Mouse (Mus musculus): ENCODE results near the gene Rrp1b. TPM values are rescaled to one million over a fixed set of nuclear protein-coding genes. Genes with fewer than 3 reads are reported as not detected.

Rrp1b gene
- polyA plus RNA-seq, 1 experiment from 2014 or later: 76.6 TPM

DNA sequence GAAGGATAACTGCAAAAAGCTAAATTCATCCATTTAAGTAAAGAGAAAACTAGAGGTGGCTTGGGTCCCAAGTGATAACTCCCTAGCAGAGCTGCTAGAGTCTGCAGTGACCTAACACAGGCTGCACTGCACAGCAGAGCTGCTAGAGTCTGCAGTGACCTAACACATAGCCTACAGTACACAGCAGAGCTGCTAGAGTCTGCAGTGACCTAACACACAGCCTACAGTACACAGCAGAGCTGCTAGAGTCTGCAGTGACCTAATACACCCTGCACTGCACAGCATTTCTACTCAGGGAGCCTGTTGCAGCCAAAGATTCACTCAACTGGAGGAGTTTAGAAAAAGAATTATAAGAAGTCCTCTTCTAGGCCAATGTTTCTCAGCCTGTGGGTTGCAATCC is 22.2 kb upstream of the Rrp1b start:
- no peaks in the 10 kb centered on the region for H3K27me3 ChIP-seq (ENCODE audit: insufficient read depth, poor library complexity, severe bottlenecking)
- peaks cover 20% of the 10 kb centered on the region for H3K4me1 ChIP-seq
- no peak overlapping the region for H3K4me3 ChIP-seq
- no peak for DNase-seq (ENCODE audit: low spot score)
- no peak overlapping the region for H3K27ac ChIP-seq
- H3K9me3 ChIP-seq: no peaks in the 10 kb centered on the region
- no peaks in the 10 kb centered on the region for H3K36me3 ChIP-seq

DNA sequence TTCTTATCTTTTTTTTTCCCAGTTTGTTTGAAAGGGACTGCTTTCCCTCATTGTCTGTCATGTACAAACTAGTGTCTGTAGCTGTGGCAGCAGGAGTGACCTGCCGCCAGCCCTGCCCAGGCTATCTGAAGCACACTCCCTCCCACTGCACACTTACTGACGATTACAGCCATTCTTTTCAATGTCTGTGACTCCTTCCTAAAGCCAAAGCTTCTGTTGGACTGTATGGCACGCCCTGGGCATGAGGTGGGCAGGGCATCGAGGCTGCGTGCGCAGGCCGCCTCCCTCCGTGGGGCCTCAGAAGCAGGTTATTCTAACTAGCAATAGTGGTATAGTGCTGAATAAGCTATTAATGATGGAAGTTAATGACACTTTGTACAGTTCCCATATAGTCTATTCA is 19.4 kb upstream of the Rrp1b start:
- no peaks in the 10 kb centered on the region for H3K36me3 ChIP-seq
- H3K27ac ChIP-seq: no peak overlapping the region
- 87% methylated on average over 8 of the region's 8 CpGs for WGBS
- H3K27me3 ChIP-seq (ENCODE audit: insufficient read depth, poor library complexity, severe bottlenecking): no peaks in the 10 kb centered on the region
- H3K9me3 ChIP-seq: no peaks in the 10 kb centered on the region
- H3K4me3 ChIP-seq: no peak overlapping the region
- peaks cover 17% of the 10 kb centered on the region for H3K4me1 ChIP-seq
- no peak for DNase-seq (ENCODE audit: low spot score)

DNA sequence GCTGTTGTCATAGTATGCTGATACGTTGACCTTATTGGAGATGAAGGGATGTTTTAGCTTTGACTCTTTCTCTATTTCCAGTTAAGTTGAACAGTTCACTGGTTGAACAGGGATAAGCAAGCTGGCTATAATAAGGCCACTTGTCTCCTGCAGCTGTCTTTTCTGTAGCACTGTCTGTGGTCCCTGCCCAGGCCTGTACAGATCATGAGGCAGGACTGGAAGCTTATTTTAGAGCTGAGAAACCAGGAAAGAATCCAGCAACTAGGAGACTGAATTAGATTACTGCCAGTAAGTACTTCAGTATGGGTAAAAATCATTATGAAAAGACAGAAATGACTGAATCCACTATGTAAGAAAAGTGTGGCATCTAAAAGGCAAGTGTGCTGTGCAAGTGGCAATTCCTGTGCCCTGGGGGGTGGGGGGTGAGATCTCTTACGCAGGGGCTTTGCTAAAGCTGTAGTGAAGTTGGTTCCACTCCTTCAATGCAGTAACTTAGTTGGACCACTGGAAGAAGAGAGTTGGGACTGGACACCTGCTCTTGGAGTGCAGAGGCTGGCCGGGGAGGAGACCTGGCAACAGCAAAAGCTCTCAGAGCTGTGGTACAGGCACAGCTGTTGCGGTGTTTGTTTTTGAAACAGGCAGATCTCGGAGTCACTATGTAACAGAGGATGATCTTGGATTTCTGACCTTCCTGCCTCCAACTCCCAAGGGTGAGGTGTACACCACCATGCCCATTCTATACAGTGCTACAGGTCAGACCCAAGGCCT is 17.6 kb upstream of the Rrp1b start:
- peak overlapping the region; percentile 60; the same call in 1 of the 2 replicates for H3K27ac ChIP-seq

DNA sequence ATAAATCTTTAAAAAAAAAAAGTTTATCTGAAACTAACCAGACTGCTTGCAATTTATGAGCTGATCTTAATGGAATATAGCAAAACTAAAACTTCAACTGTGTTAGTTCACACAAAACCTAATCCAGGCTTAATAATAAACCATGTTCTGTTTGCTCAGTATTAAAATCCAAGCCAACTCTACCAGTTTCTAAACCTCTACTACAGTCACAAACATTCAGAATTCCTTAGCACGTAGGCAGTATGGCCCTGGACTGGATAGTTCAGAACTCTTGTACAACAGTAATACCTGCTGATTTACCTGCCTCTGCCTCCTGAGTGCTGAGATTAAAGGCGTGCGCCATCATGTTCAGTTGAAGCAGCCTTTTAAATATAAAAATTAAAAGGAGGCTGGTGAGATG is 13.9 kb upstream of the Rrp1b start:
- Histone ChIP-seq H3K9me3 (no peaks in the 10 kb centered on the region), H3K27ac (no peak overlapping the region), H3K27me3 (ENCODE audit: insufficient read depth, poor library complexity, severe bottlenecking) (no peaks in the 10 kb centered on the region), H3K36me3 (no peaks in the 10 kb centered on the region), H3K4me3 (no peak overlapping the region), H3K4me1 (peaks cover 9% of the 10 kb centered on the region)
- DNase-seq (ENCODE audit: low spot score): no peak
- 87% methylated on average over 3 of the region's 3 CpGs for WGBS

More for the DNA sequence above, 17.6 kb upstream of the Rrp1b start:
- Histone ChIP-seq H3K27me3 (ENCODE audit: insufficient read depth, poor library complexity, severe bottlenecking) (no peaks in the 10 kb centered on the region), H3K36me3 (no peaks in the 10 kb centered on the region), H3K4me3 (no peak overlapping the region), H3K9me3 (no peaks in the 10 kb centered on the region), H3K4me1 (peaks cover 9% of the 10 kb centered on the region)
- no peak for DNase-seq (ENCODE audit: low spot score)
- WGBS: 77% methylated on average over 5 of the region's 5 CpGs

DNA sequence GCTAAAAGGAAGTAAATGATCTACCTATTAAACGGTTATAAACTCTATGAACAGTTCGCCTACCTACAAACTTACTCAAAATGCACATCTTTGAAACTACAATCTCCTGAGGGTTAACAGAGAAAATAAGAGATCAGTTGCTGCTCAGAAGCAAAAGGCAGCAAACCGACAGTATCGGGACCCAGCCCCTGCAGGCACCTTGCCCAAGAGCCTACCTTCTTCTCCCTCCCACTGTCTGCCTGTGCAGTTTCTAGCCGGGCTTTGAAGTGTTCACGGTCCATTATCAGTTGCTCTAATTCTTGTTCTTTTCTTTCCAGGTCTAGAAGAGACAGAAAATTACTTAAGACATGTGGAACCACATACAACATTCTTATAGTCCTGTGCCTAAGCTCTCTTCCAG is 13.3 kb upstream of the Rrp1b start:
- Histone ChIP-seq H3K27me3 (ENCODE audit: insufficient read depth, poor library complexity, severe bottlenecking) (no peaks in the 10 kb centered on the region), H3K27ac (no peak overlapping the region), H3K36me3 (no peaks in the 10 kb centered on the region), H3K4me3 (no peak overlapping the region), H3K9me3 (no peaks in the 10 kb centered on the region), H3K4me1 (peaks cover 6% of the 10 kb centered on the region)
- DNase-seq (ENCODE audit: low spot score): no peak
- WGBS: 74% methylated on average over 6 of the region's 6 CpGs

DNA sequence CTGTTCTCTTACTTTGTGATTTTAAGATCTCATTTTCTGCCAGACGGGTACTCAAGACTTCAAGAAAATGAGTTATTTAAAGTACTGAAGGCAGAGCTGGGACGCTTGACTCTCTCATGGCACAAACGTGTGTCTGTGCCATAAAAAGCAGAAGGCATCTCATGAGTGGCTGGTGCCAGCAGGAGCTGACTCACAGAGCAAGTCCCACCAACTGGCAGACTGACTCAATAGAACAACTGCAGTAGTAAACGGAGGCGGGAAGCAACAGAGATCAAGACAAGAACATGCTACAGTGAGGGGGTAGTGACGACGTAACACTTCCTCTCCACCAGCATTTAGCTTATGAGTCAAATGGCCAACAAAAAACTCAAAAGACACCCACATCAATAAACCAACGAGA is 12.8 kb upstream of the Rrp1b start:
- H3K27me3 ChIP-seq (ENCODE audit: insufficient read depth, poor library complexity, severe bottlenecking): no peaks in the 10 kb centered on the region
- no peaks in the 10 kb centered on the region for H3K9me3 ChIP-seq
- H3K4me1 ChIP-seq: peaks cover under 1% of the 10 kb centered on the region; the same call in 1 of the 2 replicates
- no peak overlapping the region for H3K4me3 ChIP-seq
- DNase-seq (ENCODE audit: low spot score): no peak
- H3K36me3 ChIP-seq: no peaks in the 10 kb centered on the region
- WGBS: 72% methylated on average over 8 of the region's 8 CpGs
- H3K27ac ChIP-seq: no peak overlapping the region

DNA sequence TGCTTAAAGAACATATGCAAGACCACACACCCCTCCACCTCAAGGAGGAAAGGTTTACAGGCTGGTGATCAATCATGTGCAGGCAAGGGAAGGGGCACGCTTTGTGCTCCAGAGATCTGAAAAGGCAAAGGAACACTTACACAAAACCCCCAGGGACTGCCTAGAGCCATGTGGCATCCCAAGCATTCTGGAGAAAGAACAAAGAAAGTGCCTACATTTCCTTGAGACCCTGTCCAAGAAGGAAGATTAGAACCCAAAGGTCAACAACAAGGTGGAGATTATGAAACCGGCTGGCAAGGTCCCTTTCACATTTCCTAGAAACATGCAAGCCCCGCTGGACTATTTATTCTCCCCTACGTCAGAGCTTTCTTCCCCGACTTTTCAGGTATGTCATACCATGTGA is 11.2 kb upstream of the Rrp1b start:
- no peak for DNase-seq (ENCODE audit: low spot score)
- Histone ChIP-seq H3K4me1 (no peaks in the 10 kb centered on the region), H3K36me3 (no peaks in the 10 kb centered on the region), H3K27ac (peak overlapping the region; percentile 57; the same call in 1 of the 2 replicates), H3K9me3 (no peaks in the 10 kb centered on the region), H3K27me3 (ENCODE audit: insufficient read depth, poor library complexity, severe bottlenecking) (no peaks in the 10 kb centered on the region), H3K4me3 (no peak overlapping the region)
- WGBS: 51% methylated on average over 5 of the region's 5 CpGs

DNA sequence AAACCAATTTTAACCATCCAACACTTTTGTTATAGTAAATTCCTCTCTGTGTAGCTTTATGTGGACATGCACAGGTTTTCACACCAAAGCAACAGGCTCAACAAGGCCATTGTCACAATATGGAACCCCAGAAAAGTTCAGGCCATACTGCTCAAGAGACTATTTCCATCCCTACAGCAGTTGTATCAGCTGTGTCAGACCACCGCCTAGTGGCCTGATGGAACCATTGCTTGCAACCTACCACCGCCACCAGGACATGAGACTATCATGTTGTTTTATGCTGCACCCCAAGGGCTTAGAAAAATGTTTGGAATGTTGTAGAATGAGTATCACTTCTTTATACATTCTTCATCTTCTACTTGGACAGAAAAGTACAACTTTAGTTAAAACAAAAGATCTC is 10.5 kb upstream of the Rrp1b start:
- H3K27me3 ChIP-seq (ENCODE audit: insufficient read depth, poor library complexity, severe bottlenecking): no peaks in the 10 kb centered on the region
- DNase-seq (ENCODE audit: low spot score): peak; percentile 77
- no peaks in the 10 kb centered on the region for H3K36me3 ChIP-seq
- H3K9me3 ChIP-seq: no peaks in the 10 kb centered on the region
- no peaks in the 10 kb centered on the region for H3K4me1 ChIP-seq
- 12% methylated on average over 2 of the region's 2 CpGs for WGBS
- no peak overlapping the region for H3K27ac ChIP-seq
- H3K4me3 ChIP-seq: no peak overlapping the region

DNA sequence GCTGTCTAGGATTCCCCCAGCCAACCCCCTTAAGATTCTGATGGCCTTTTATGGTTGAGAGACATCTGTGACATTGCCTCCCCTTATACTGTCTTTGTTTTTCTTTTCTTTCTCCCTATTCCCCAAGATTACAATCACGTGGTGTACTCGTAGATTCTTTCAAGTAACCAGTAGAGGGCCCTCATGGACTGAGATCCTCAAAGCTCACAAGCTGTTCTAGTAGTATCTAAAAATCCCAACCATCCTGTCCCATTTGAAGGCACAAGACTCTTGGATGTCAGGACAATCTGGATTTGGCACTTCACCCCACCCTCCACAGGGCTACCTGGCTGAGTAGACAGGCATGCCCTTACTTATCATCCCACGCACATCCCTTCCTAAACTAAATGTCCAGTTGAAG is 8.2 kb upstream of the Rrp1b start:
- Histone ChIP-seq H3K4me3 (no peak overlapping the region), H3K36me3 (no peaks in the 10 kb centered on the region), H3K9me3 (no peaks in the 10 kb centered on the region), H3K27ac (no peak overlapping the region), H3K4me1 (0 out of 2 replicates have a peak, but pooled peaks cover 4% of the 10 kb centered on the region), H3K27me3 (ENCODE audit: insufficient read depth, poor library complexity, severe bottlenecking) (no peaks in the 10 kb centered on the region)
- no peak for DNase-seq (ENCODE audit: low spot score)
- 32% methylated on average over 3 of the region's 3 CpGs for WGBS

DNA sequence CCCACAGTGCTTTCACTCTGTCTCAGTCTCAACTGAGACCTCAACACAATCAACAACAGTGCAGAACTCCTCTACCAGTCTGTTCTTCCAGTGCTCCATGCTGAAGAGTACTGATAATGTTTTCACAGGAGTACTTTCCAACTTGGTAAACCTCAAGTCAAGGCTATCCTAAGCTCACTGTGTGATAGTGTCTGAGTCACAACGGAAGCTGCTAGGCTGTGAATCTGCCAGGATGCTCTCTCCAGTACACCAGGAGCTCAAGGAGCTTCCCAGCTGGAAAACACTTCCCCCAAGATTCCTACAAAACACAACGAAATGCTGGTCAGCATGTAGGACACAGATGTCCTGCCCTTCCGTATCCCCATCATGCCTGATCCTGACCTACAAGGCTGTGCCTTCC is 7.6 kb upstream of the Rrp1b start:
- no peak for DNase-seq (ENCODE audit: low spot score)
- 72% methylated on average over 3 of the region's 3 CpGs for WGBS
- no peaks in the 10 kb centered on the region for H3K9me3 ChIP-seq
- H3K27me3 ChIP-seq (ENCODE audit: insufficient read depth, poor library complexity, severe bottlenecking): no peaks in the 10 kb centered on the region
- no peak overlapping the region for H3K27ac ChIP-seq
- H3K4me3 ChIP-seq: no peak overlapping the region
- H3K4me1 ChIP-seq: 0 out of 2 replicates have a peak, but pooled peaks cover 4% of the 10 kb centered on the region
- no peaks in the 10 kb centered on the region for H3K36me3 ChIP-seq

DNA sequence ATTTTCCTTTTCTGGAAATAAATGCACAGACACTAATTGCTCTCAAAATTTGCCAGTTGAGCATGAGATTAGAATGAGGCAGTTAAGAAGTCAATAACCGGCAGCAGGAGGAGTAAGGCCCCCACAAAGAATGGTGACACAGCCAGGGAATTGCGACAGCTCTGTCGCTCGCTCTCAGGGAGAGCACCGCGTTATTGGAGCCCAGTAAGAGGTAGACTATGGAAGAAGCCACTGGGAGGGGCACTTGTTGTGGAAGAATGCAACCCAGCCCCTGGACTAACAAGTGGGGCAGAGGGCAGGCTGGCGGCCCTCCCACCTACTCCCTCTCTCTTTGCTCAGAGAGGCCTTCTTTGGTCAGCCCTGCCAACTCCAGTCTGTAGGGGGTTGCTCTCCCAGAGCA is 4.2 kb upstream of the Rrp1b start:
- Histone ChIP-seq H3K27ac (no peak overlapping the region), H3K27me3 (ENCODE audit: insufficient read depth, poor library complexity, severe bottlenecking) (no peaks in the 10 kb centered on the region), H3K4me3 (no peak overlapping the region), H3K4me1 (peaks cover 12% of the 10 kb centered on the region), H3K9me3 (no peaks in the 10 kb centered on the region), H3K36me3 (no peaks in the 10 kb centered on the region)
- no peak for DNase-seq (ENCODE audit: low spot score)
- WGBS: 58% methylated on average over 7 of the region's 7 CpGs

DNA sequence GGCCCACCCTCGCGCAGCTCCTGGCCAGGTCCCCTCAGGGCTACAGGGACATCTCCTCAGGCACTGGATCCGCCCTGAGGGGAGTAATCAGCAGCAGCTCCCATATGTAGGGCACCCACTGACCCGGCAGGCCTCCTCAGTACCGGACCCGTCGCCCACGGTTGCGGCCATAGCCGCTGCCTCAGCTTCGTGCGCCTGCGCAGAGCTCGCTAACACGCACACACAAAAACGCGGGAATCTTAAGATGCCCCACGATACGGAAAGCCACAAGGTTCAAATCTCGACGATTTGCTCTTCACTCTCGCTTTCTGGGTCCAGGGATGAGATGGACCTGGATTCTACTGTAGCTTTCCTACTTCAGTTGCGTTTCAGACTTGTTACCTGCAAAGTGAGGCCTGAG is 1.6 kb upstream of the Rrp1b start:
- DNase-seq (ENCODE audit: low spot score): no peak
- 81% methylated on average over 23 of the region's 23 CpGs for WGBS
- no peak overlapping the region for H3K4me3 ChIP-seq

DNA sequence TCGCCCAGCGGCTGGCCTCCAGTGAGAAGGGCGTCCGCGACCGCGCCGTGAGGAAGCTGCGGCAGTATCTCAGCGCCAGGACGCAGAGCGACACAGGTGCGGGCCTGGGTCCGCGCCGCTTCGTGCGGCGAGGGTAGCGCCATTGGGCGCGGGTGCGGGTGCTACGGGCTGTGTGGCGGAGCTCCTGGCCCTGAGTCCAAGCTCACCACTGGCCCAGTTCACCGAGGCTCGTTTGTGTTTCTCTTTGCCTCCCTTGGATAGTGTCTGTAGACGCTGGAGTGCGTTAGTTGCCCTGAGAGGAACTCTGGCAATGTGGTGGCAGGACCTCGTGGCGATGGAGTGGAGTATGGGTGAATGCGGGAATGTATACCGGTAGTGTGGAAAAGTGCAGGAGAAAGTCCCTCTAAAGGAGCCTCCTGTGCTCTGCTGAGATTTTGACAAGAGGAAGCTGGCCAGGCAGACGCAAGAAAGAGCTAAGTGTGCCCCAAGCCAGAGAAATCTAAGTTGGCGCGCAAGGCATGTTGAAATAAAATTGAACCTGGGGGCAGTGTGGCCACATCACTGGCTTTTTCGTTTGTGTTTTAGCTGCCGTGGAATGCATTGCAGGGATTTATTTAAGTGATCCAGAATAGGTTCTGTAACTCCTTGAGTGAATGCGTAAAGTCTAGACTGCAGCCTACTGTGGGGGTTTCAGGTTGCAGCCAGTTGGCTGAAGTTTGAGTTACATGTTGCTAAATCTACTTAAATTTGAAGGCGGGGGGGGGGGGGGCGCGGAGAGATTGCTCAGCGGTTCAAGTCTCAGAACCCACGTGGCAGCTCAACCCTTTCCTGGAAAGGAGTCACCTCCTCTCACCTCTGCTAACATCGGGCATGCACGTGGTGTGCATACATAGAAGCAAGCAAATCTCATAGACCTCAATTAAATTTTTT is 874 bp downstream of the Rrp1b start:
- Histone ChIP-seq H3K27me3 (ENCODE audit: insufficient read depth, poor library complexity, severe bottlenecking) (no peaks in the 10 kb centered on the region), H3K9me3 (no peaks in the 10 kb centered on the region), H3K27ac (peak overlapping the region; percentile 93), H3K36me3 (peaks cover 2% of the 10 kb centered on the region; the same call in 1 of the 2 replicates), H3K4me3 (peak overlapping the region; percentile 93), H3K4me1 (peaks cover 26% of the 10 kb centered on the region)
- under 1% methylated on average over 46 of the region's 46 CpGs for WGBS
- peak; percentile 77 for DNase-seq (ENCODE audit: low spot score)

More for the DNA sequence above, 1.6 kb upstream of the Rrp1b start:
- H3K27ac ChIP-seq: no peak overlapping the region
- H3K9me3 ChIP-seq: no peaks in the 10 kb centered on the region
- peaks cover 28% of the 10 kb centered on the region for H3K4me1 ChIP-seq
- no peaks in the 10 kb centered on the region for H3K27me3 ChIP-seq (ENCODE audit: insufficient read depth, poor library complexity, severe bottlenecking)
- peaks cover 2% of the 10 kb centered on the region; the same call in 1 of the 2 replicates for H3K36me3 ChIP-seq
